Mouse (Mus musculus): ENCODE data around the gene Lrrc61.
"Not testable (repeated sequence)": the region's sequence is repeated elsewhere in the genome, so short reads cannot be mapped to it uniquely, and the experiment has no call there.

Gene Lrrc61

GRCm38 (mm10) chr6:48554280-48555103 is at the start of gene Lrrc61:
Lrrc61 (plus strand) TSS chr6:48554796.
- DNase-seq: peak; percentile 97

- DNase-seq: no peak
These were observed 46.5 kb upstream of the Lrrc61 start for GRCm38 (mm10) chr6:48508087-48508486.

- DNase-seq: no peak
These were observed 44.2 kb upstream of the Lrrc61 start for GRCm38 (mm10) chr6:48510426-48510825.

GRCm38 (mm10) chr6:48511861-48512260 is 42.7 kb upstream of the Lrrc61 start:
- DNase-seq: no peak

- DNase-seq: not testable (repeated sequence)
These were observed 29.7 kb upstream of the Lrrc61 start for GRCm38 (mm10) chr6:48524882-48525281.

- no peak for DNase-seq
These were observed 26.7 kb upstream of the Lrrc61 start for GRCm38 (mm10) chr6:48527901-48528300.

GRCm38 (mm10) chr6:48529261-48529660 is 25.3 kb upstream of the Lrrc61 start:
- DNase-seq: peak; percentile 5

GRCm38 (mm10) chr6:48529871-48530440 is 24.6 kb upstream of the Lrrc61 start:
- DNase-seq: no peak

- DNase-seq: peak; percentile 3
These were observed 23.7 kb upstream of the Lrrc61 start for GRCm38 (mm10) chr6:48530862-48531261.

- DNase-seq: no peak
These were observed 21.1 kb upstream of the Lrrc61 start for GRCm38 (mm10) chr6:48533475-48533874.

GRCm38 (mm10) chr6:48534913-48535312 is 19.7 kb upstream of the Lrrc61 start:
- no peak for DNase-seq

- DNase-seq: no peak
These were observed 18.5 kb upstream of the Lrrc61 start for GRCm38 (mm10) chr6:48536091-48536490.

- DNase-seq: peak; percentile 96
These were observed 17.3 kb upstream of the Lrrc61 start, which contains the start of gene Atp6v0e2 for GRCm38 (mm10) chr6:48537105-48537954. Atp6v0e2 (plus strand) TSS chr6:48537615.

- DNase-seq: peak; percentile 87
These were observed 15.5 kb upstream of the Lrrc61 start for GRCm38 (mm10) chr6:48538841-48539737.

GRCm38 (mm10) chr6:48539860-48540259 is 14.7 kb upstream of the Lrrc61 start:
- no peak for DNase-seq

- no peak for DNase-seq
These were observed 13.9 kb upstream of the Lrrc61 start for GRCm38 (mm10) chr6:48540721-48541120.

GRCm38 (mm10) chr6:48541560-48542450 is 12.8 kb upstream of the Lrrc61 start:
- DNase-seq: no peak

- no peak for DNase-seq
These were observed 12.0 kb upstream of the Lrrc61 start for GRCm38 (mm10) chr6:48542631-48543030.

GRCm38 (mm10) chr6:48545251-48545650 is 9.3 kb upstream of the Lrrc61 start:
- no peak for DNase-seq

GRCm38 (mm10) chr6:48546271-48546670 is 8.3 kb upstream of the Lrrc61 start:
- DNase-seq: peak; percentile 60

GRCm38 (mm10) chr6:48546858-48547257 is 7.7 kb upstream of the Lrrc61 start:
- no peak for DNase-seq
